ENCODE assay signal across 9 mouse cellular contexts in genomic region chr12:85629661-85630481, GRCm38 (mm10). TPM values are rescaled to one million over a fixed set of nuclear protein-coding genes. Genes with fewer than 3 reads are reported as not detected.
DNase-seq lines count a peak whose midpoint lies in the region; ATAC-seq and TF ChIP-seq lines count a peak whose summit lies in the region.
"Had no signal": no experiment of that assay in that cellular context is flagged by ENCODE, and none has a peak within 500 bp of the region (broad histone marks: within the 10 kb centered on the region; RNA-seq: fewer than 3 reads in every experiment).

No protein-coding gene starts in this region.

- peak overlapping the region; percentile 20; the same call in 1 of the 2 replicates for H3K4me3 ChIP-seq in E14TG2a.4 (replicated peaks; ENCODE audit: low read length)
- no peak overlapping the region for H3K4me3 ChIP-seq in stomach, postnatal 0 days (ENCODE audit: low read depth, low read length)
- H3K4me3 ChIP-seq in midbrain, embryonic 11.5 days (ENCODE audit: low read depth, low read length): no peak overlapping the region

- H3K9ac ChIP-seq in stomach, postnatal 0 days (ENCODE audit: low read length): 0 out of 2 replicates have a peak overlapping the region, but pooled peaks have one; percentile 18
- no peak overlapping the region for H3K9ac ChIP-seq in midbrain, embryonic 11.5 days (ENCODE audit: low read length)

- 61% methylated on average over 21 of the region's 21 CpGs for WGBS in stomach, postnatal 0 days
- WGBS in midbrain, embryonic 11.5 days: 83% methylated on average over 21 of the region's 21 CpGs

- DNase-seq in CD4-positive, CD25-positive, alpha-beta regulatory T cell, adult 2 months (ENCODE audit: low read depth, low spot score): peak; percentile 33
- peak; percentile 37 to 61 for DNase-seq in kidney, postnatal 25 days
- no peak for DNase-seq in stomach, postnatal 0 days (ENCODE audit: low spot score)
- no peak for DNase-seq in midbrain, embryonic 11.5 days (ENCODE audit: low spot score, missing footprints)

- TF ChIP-seq EP300 in stomach, postnatal 0 days (optimal IDR thresholded peaks at IDR 0.05): no peak

- no peak overlapping the region for H3K4me2 ChIP-seq in stomach, postnatal 0 days (replicated peaks; ENCODE audit: low read depth)
- H3K4me2 ChIP-seq in midbrain, embryonic 11.5 days: no peak overlapping the region

- no peaks in the 10 kb centered on the region for H3K9me3 ChIP-seq in E14TG2a.4 (ENCODE audit: low read length)
- H3K9me3 ChIP-seq in stomach, postnatal 0 days (ENCODE audit: control insufficient read depth, low read length): no peaks in the 10 kb centered on the region
- H3K9me3 ChIP-seq in midbrain, embryonic 11.5 days (ENCODE audit: control insufficient read depth, low read length): no peaks in the 10 kb centered on the region

- no peak overlapping the region for H3K27ac ChIP-seq in stomach, postnatal 0 days (replicated peaks)
- no peak overlapping the region for H3K27ac ChIP-seq in midbrain, embryonic 11.5 days (ENCODE audit: low read depth, low read length)
- H3K27ac ChIP-seq: kidney, postnatal 0 days had no signal

- peaks cover 25% of the 10 kb centered on the region for H3K36me3 ChIP-seq in E14TG2a.4 (ENCODE audit: insufficient read depth, low read length)
- 0 out of 2 replicates have a peak, but pooled peaks cover 8% of the 10 kb centered on the region for H3K36me3 ChIP-seq in stomach, postnatal 0 days (ENCODE audit: control insufficient read depth, insufficient read depth, low read length)
- H3K36me3 ChIP-seq in midbrain, embryonic 11.5 days (ENCODE audit: control insufficient read depth, insufficient read depth, low read length): no peaks in the 10 kb centered on the region

- ATAC-seq in CD4-positive, CD25-positive, alpha-beta regulatory T cell, adult 4 months: no peak
- ATAC-seq in granulocyte monocyte progenitor cell, adult 5-6 weeks (replicated peaks; ENCODE audit: poor library complexity, severe bottlenecking): peak; percentile 88
- 0 out of 2 replicates have a peak, but pooled peaks have one; percentile 25 for ATAC-seq in stomach, postnatal 0 days (ENCODE audit: low FRiP score, low TSS enrichment)
- no peak for ATAC-seq in midbrain, embryonic 11.5 days (ENCODE audit: low FRiP score)
- ATAC-seq in erythroblast, adult 5-6 weeks (replicated peaks; ENCODE audit: low FRiP score, poor library complexity, severe bottlenecking): no peak

- H3K4me1 ChIP-seq in E14TG2a.4 (replicated peaks; ENCODE audit: low read depth, low read length): peaks cover 81% of the 10 kb centered on the region
- H3K4me1 ChIP-seq in stomach, postnatal 0 days (replicated peaks; ENCODE audit: control insufficient read depth, insufficient read depth): peaks cover 5% of the 10 kb centered on the region; the same call in 1 of the 2 replicates
- no peaks in the 10 kb centered on the region for H3K4me1 ChIP-seq in midbrain, embryonic 11.5 days (ENCODE audit: control insufficient read depth, insufficient read depth, low read length)

- TF ChIP-seq CTCF in E14TG2a.4 (conservative IDR thresholded peaks at IDR 0.05; ENCODE audit: low read length): no peak
- TF ChIP-seq CTCF in stomach, postnatal 0 days (IDR thresholded peaks at IDR 0.05; ENCODE audit: low read depth): no peak

- peaks cover 6% of the 10 kb centered on the region; the same call in 1 of the 2 replicates for H3K27me3 ChIP-seq in E14TG2a.4 (ENCODE audit: insufficient read depth, low read length)
- H3K27me3 ChIP-seq in stomach, postnatal 0 days (ENCODE audit: control insufficient read depth, insufficient read depth, low read length): no peaks in the 10 kb centered on the region
- no peaks in the 10 kb centered on the region for H3K27me3 ChIP-seq in midbrain, embryonic 11.5 days (ENCODE audit: control insufficient read depth, insufficient read depth, low read length)

RNA-seq across cellular contexts. Expression of gene Jdp2, which starts 31.0 kb away (rescaled TPM):
- polyA plus RNA-seq in CD4-positive, CD25-positive, alpha-beta regulatory T cell, adult 4 months (2017; shearing (Covaris generic)): under 1 TPM in 1 of 2 experiments, not detected in 1; 0.20 TPM
- total RNA-seq in granulocyte monocyte progenitor cell, adult 5-6 weeks (2014; fragmentation: Nextera tagmentation): 22.5 and 27.5 TPM in 2 replicates
- 30.5 and 39.8 TPM in 2 replicates for total RNA-seq in granulocyte monocyte progenitor cell, adult 5-6 weeks (2017)
- polyA plus RNA-seq in stomach, postnatal 0 days (2015; fragmentation: Nextera tagmentation; extraction: Ambion mirVana): 0.63 and 0.65 TPM in 2 replicates
- 0.11 and 0.29 TPM in 2 replicates for polyA plus RNA-seq in midbrain, embryonic 11.5 days (2014; fragmentation: Nextera tagmentation; extraction: Ambion mirVana)
- total RNA-seq in erythroblast, adult 5-6 weeks (2015; ENCODE audit: low replicate concordance): 12.7 and 14.6 TPM in 2 replicates
- 12.4 and 13.7 TPM in 2 replicates for total RNA-seq in erythroblast, adult 5-6 weeks (2017; ENCODE audit: low replicate concordance)

RNA-seq across cellular contexts. Expression of gene Batf, which starts 56.6 kb away (rescaled TPM):
- 100 to 1,000 TPM; 162 to 234 TPM for polyA plus RNA-seq in CD4-positive, CD25-positive, alpha-beta regulatory T cell, adult 4 months (2017; shearing (Covaris generic))
- 18.5 and 22.2 TPM in 2 replicates for total RNA-seq in granulocyte monocyte progenitor cell, adult 5-6 weeks (2014; fragmentation: Nextera tagmentation)
- total RNA-seq in granulocyte monocyte progenitor cell, adult 5-6 weeks (2017): 30.5 and 31.1 TPM in 2 replicates
- polyA plus RNA-seq in stomach, postnatal 0 days (2015; fragmentation: Nextera tagmentation; extraction: Ambion mirVana): 3.1 and 3.3 TPM in 2 replicates
- polyA plus RNA-seq in midbrain, embryonic 11.5 days (2014; fragmentation: Nextera tagmentation; extraction: Ambion mirVana): 1.7 and 2.3 TPM in 2 replicates
- 3.6 TPM in 1 of 2 replicates, not detected in the other for total RNA-seq in erythroblast, adult 5-6 weeks (2015; ENCODE audit: low replicate concordance)
- total RNA-seq in erythroblast, adult 5-6 weeks (2017; ENCODE audit: low replicate concordance): 3.2 and 6.0 TPM in 2 replicates

Comparison
In these comparisons a context has a peak if more than half of its experiments do, and no peak if none do; other contexts are left out.
1. DNase-seq: peak in CD4-positive, CD25-positive, alpha-beta regulatory T cell, adult 2 months (single experiment) and kidney, postnatal 25 days (2 of 2); none in stomach, postnatal 0 days (single experiment) and midbrain, embryonic 11.5 days (single experiment).
2. ATAC-seq: peak in granulocyte monocyte progenitor cell, adult 5-6 weeks (single experiment) and stomach, postnatal 0 days (single experiment); none in CD4-positive, CD25-positive, alpha-beta regulatory T cell, adult 4 months (single experiment), midbrain, embryonic 11.5 days (single experiment) and erythroblast, adult 5-6 weeks (single experiment).
3. RNA of gene Batf, which starts 56.6 kb away (polyA plus RNA-seq): 162 to 234 TPM in CD4-positive, CD25-positive, alpha-beta regulatory T cell, adult 4 months; 3.1 to 3.3 TPM in stomach, postnatal 0 days and 1.7 to 2.3 TPM in midbrain, embryonic 11.5 days; every median in the first group is over 10 times any median in the second.